Mouse (Mus musculus): ENCODE measurements at regions not wholly inside any gene's neighbourhood (a gene's known extent, or its start where the extent isn't known, plus 50 kb on each side); places are given as distances from the start of the nearest gene placed in this dataset.

- TF ChIP-seq POLR2A (IDR thresholded peaks at IDR 0.05; ENCODE audit: insufficient read depth, low read length) (no peak), CTCF (IDR thresholded peaks at IDR 0.05; ENCODE audit: low read depth, low read length) (no peak), EP300 (IDR thresholded peaks at IDR 0.05; ENCODE audit: insufficient read depth, low read depth, low read length) (no peak)
Observed at GRCm38 (mm10) chr1:82089136-82089839, 143.6 kb upstream of the Gm9747 start.

All from ES-Bruce4 (cell line).